Mouse (Mus musculus) liver, embryonic 16.5 days (tissue): Measurements from ENCODE around the gene Plcb3. TPM values are rescaled to one million over a fixed set of nuclear protein-coding genes. Genes with fewer than 3 reads are reported as not detected.
A peak's percentile ranks its signal among the peaks of the same experiment; 100 is the strongest.

Source experiments
- ATAC-seq: fragments of 200-750 bp; cut with Nextera tagmentation; 2 replicates; pipeline ENCODE4 v1.8.0; 2017; ENCODE audit warnings: low read depth, mild to moderate bottlenecking, moderate number of reproducible peaks, moderate library complexity
- H3K27ac ChIP-seq: fragments of 300-500 bp; sonication (generic); 2 replicates; pipeline ENCODE4 v1.5.1; 2014; ENCODE audit warnings: mild to moderate bottlenecking, low read length
- H3K27me3 ChIP-seq: fragments of 300-500 bp; sonication (generic); 2 replicates; pipeline ENCODE4 v1.6.1; 2014; ENCODE audit warnings: low read depth, low read length, mixed read lengths; ENCODE audit not compliant: control insufficient read depth, insufficient read depth
- H3K36me3 ChIP-seq: fragments of 300-500 bp; sonication (generic); 2 replicates; pipeline ENCODE4 v1.6.1; 2014; ENCODE audit warnings: mild to moderate bottlenecking; ENCODE audit not compliant: control insufficient read depth, insufficient read depth
- H3K4me1 ChIP-seq: fragments of 300-500 bp; sonication (generic); 2 replicates; pipeline ENCODE4 v1.6.1; 2014; ENCODE audit warnings: low read depth, low read length, mixed read lengths; ENCODE audit not compliant: control insufficient read depth
- H3K4me2 ChIP-seq: fragments of 300-500 bp; sonication (generic); 2 replicates; pipeline ENCODE4 v1.6.1; 2014; ENCODE audit warnings: low read depth, low read length, mixed read lengths
- H3K4me3 ChIP-seq: fragments of 300-500 bp; sonication (generic); 2 replicates; pipeline ENCODE4 v1.5.1; 2014; ENCODE audit warnings: low read depth, mild to moderate bottlenecking, low read length
- H3K9ac ChIP-seq: fragments of 300-500 bp; sonication (generic); 2 replicates; pipeline ENCODE4 v1.6.1; 2014; ENCODE audit warnings: low read depth, low read length
- H3K9me3 ChIP-seq: fragments of 300-500 bp; sonication (generic); replicated peaks from 2 replicates; pipeline ENCODE4 v1.6.1; 2016; ENCODE audit warnings: low read length; ENCODE audit not compliant: control insufficient read depth
- WGBS: fragments of 180-500 bp; shearing (Covaris S2); extraction: QIAGEN DNeasy Blood & Tissue Kit; methylation state at CpG from one replicate; pipeline ENCODE4 v1.1.7; 2014; ENCODE audit not compliant: insufficient replicate concordance; 5-methylcytosine and 5-hydroxymethylcytosine counted together
- polyA plus RNA-seq: library from polyadenylated mRNA; unstranded; fragments of >200 nt; fragmentation: Nextera tagmentation; extraction: Ambion mirVana; gene quantifications from 2 replicates; pipeline ENCODE4 v1.2.1, GENCODE M21; 2015

Plcb3 gene
- polyA plus RNA-seq, 1 experiment from 2014 or later = 6.6 TPM

DNA sequence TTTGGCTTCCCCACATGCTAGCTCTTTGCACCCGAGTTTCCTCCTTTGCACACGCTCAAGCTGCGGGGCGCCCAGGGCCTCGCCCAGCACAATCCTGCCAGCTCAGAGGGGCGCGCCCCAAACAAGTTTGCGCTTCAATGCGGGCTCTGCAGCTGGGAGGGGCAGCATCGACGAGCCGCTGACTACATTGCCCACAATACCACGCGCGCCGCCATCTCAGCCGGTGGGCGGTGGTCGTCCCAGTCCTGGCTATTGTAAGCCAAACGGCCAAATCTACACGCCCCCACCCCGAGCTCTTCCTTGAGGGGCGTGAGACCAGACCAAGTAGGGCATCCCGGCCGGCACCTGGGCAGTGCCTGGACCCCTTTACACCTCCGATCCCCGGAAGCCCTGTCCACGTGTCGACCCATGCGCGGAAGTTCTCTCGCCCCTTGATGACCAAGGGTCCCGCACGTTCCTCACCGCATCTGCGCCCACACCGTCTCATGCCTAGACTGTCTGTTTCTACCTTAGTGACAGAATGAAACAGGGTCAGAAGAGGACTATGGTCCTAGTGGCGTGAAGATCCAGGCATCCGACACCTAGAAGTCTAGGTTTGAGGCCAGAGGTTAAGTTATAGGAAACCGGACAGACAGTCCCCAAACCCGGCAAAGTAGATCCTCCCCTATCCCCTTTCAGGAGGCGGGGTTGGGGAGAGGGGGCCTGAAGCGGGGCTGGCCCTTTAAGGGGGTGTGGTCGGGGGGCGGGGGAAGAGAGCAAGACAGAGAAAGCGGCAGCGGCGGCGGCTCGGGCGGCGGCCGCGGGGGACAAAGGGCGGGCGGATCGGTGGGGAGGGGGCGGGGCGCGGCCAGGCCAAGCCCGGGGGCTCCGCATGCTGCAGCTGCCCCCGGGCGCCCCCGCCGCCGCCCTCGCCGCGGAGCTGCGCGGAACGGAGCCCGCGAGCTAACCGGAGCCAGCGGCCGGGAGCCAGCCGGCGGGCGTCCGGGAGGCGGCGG lies 1.8 kb downstream of the Plcb3 start, which contains the start of gene Ppp1r14b:
TSS of gene Ppp1r14b (plus strand) at position 758 of the 995 bp plus-strand sequence.
- Histone ChIP-seq H3K27ac (peak within 1 kb of the TSS; percentile 85), H3K9ac (peak within 1 kb of the TSS; percentile 56), H3K27me3 (no peaks in the 10 kb centered on the region), H3K4me1 (peaks cover 64% of the 10 kb centered on the region), H3K4me3 (peak within 1 kb of the TSS; percentile 77), H3K4me2 (peak within 1 kb of the TSS; percentile 99), H3K36me3 (peaks cover 4% of the 10 kb centered on the region), H3K9me3 (no peaks in the 10 kb centered on the region)
- WGBS = under 1% methylated on average over 75 of the region's 84 CpGs
- peak; percentile 63 for ATAC-seq

DNA sequence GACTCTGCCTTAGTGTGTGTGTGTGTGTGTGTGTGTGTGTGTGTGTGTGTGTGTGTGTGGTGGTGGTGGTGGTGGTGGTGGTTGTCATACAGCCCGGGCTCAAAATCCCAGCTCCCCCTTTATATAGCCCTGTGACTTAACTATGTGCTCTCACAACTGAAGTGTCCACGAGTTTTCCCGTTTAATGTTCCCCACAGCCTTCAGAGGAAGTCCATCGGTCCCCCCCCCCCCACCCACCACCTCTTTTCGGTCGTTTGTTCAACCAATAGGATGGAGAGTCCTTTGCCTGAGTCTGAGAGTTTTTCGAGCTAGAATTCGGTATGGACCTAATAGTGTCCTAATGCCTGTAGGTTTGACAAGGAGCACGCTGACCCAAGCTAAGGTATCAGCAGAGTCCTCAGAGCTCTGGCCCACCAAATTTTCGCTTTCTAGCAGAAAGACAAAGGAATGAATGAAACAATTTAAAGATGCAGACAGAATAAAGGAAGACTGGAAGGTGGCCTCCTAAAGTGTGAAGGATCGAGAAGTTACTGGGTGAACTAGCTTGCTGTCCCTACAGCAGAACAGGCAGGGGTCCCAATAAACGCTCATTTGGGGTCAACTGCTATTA lies 2.6 kb downstream of the Plcb3 start:
- peaks cover 64% of the 10 kb centered on the region for H3K4me1 ChIP-seq
- WGBS = 22% methylated on average over 12 of the region's 12 CpGs
- ATAC-seq = no peak

DNA sequence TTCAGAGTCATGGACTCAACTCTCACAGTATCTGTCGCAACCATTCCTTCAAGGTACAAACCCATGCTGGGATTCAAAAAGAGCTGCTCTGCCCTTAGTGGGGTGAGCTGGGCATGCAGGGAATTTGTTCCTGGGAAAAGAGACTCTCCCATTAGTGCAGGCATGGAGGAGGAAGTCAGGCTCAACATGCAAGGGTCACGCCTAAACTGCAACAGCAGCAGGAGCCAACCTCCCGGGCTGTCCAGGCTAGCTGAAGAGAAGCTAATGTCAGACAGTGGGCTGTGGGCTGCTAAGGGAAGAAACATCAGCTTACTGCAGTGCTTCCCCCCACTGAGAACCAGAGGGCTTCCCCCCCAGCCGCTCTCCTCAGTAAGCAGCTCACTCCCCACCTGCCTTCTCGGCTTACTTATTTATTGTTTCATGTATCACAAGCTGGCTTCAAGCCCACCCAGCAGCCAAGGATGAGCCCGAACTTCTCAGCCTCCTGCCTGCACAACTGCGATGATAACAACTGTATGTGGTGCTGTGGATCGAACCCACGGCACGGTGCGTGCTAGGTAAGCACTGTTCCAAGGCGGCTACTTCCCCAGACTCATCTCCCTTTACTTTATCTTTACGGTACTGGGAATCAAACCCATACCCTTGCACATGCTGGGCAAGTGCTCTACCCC lies 3.9 kb downstream of the Plcb3 start:
- no peaks in the 10 kb centered on the region for H3K9me3 ChIP-seq
- ATAC-seq = no peak
- H3K27me3 ChIP-seq = peaks cover 5% of the 10 kb centered on the region
- H3K4me2 ChIP-seq = no peak overlapping the region
- H3K27ac ChIP-seq = no peak overlapping the region
- H3K4me1 ChIP-seq = peaks cover 56% of the 10 kb centered on the region
- no peak overlapping the region for H3K9ac ChIP-seq
- H3K4me3 ChIP-seq = no peak overlapping the region
- no peaks in the 10 kb centered on the region for H3K36me3 ChIP-seq
- WGBS = 77% methylated on average over 13 of the region's 13 CpGs

More for the DNA sequence above, 2.6 kb downstream of the Plcb3 start:
- Histone ChIP-seq H3K9ac (peak overlapping the region; percentile 56; the same call in 1 of the 2 replicates), H3K36me3 (peaks cover 4% of the 10 kb centered on the region), H3K27ac (peak overlapping the region; percentile 14; the same call in 1 of the 2 replicates), H3K4me2 (peak overlapping the region; percentile 99), H3K27me3 (peaks cover 2% of the 10 kb centered on the region), H3K4me3 (peak overlapping the region; percentile 77), H3K9me3 (no peaks in the 10 kb centered on the region)

DNA sequence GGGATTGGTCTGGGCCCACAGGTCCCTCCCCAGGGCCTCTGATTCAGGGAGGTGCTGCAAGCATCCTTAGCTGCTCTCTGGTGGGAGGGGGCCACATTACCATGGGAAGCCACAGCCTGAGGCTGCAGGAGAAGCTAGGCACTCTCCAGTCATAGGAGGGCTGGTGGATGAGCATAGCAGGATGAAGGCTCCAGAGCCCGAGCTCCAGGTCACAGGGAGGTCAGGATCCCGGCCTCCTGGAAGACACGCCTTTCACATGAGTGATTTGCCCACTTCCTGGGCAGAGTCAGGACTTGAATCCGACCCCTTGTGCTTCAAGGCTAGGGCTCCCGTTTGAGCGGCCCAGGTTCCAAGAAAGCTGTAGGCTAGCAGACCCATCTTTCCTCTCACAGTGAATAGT lies 4.6 kb downstream of the Plcb3 start:
- H3K4me2 ChIP-seq = no peak overlapping the region
- H3K27ac ChIP-seq = 0 out of 2 replicates have a peak overlapping the region, but pooled peaks have one; percentile 9
- no peak overlapping the region for H3K4me3 ChIP-seq
- peaks cover 53% of the 10 kb centered on the region for H3K4me1 ChIP-seq
- no peaks in the 10 kb centered on the region for H3K36me3 ChIP-seq
- 57% methylated on average over 6 of the region's 6 CpGs for WGBS
- no peak for ATAC-seq
- no peak overlapping the region for H3K9ac ChIP-seq
- peaks cover 5% of the 10 kb centered on the region for H3K27me3 ChIP-seq
- H3K9me3 ChIP-seq = no peaks in the 10 kb centered on the region

DNA sequence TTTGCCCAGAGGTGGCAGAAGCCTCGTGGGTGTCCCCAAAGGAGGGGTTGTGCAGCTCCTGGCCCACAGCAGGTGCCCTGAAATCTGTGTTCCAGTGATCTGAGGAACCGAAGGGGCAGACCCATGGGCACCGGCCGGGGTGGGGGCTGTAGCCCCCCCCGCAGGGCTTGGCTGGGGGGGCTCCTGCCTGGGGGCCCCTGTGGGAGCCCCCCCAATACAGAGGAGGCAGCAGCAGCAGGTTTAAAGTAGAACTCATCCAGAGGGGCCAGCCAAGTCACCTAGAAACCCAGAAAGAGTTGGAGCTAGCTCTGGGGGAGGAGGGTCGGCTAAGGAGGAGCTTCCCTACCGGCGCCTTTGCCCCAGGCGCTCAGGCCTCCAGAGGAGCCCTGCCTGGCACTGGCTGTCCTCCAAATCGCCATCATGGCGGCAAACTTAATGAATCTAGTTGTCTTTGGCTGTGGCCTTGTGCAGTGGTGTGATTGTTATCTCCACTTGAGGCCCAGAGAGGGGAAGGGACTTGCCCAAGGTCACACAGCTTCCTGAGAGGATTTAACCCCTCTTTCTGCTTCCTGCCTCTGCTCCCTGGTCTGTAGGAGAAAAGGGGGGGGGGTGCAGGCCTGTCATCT lies 5.7 kb downstream of the Plcb3 start:
- H3K4me3 ChIP-seq = peak overlapping the region; percentile 70
- no peak overlapping the region for H3K27ac ChIP-seq
- ATAC-seq = no peak
- WGBS = 27% methylated on average over 11 of the region's 11 CpGs
- H3K9ac ChIP-seq = peak overlapping the region; percentile 42
- H3K9me3 ChIP-seq = no peaks in the 10 kb centered on the region
- peak overlapping the region; percentile 93 for H3K4me2 ChIP-seq
- peaks cover 42% of the 10 kb centered on the region for H3K4me1 ChIP-seq
- H3K36me3 ChIP-seq = no peaks in the 10 kb centered on the region
- peaks cover 5% of the 10 kb centered on the region for H3K27me3 ChIP-seq

DNA sequence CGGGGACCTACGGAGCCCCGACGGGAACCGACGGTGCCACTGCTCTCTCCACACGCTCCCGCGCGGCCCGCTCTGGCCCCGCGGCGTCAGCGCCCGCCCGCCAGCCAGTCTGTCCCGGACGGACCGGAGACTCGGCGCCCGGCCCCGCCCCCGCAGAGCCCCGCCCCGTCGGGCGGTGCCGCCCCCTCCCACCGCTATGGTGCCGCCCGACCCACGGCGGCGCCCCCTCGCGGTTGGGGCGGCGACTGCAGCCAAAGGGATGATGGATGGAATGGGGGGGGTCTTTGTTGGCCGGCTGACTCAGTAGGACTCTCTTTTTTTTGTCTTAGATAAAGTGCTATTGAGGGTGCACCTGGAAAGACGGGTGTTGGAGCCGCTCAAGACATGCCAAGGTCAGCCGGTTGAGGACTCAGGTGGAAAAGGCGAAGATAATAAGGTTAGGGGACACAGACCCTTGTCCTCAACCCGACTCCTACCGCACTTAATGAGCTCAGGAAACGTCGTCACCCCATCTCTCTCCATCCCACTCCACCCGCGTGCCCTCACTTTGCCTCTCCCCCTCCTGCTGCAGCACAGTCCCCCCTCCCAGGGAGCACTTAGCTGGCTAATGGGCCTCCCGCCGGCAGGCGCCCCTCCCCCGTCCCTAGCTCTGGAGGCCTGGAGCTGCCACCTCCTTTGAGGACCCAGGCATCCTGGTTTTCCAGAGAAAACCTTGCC lies 6.4 kb downstream of the Plcb3 start:
- H3K27ac ChIP-seq = no peak overlapping the region
- ATAC-seq = peak; percentile 81
- H3K27me3 ChIP-seq = peaks cover 5% of the 10 kb centered on the region
- WGBS = 1% methylated on average over 55 of the region's 55 CpGs
- peak overlapping the region; percentile 93 for H3K4me2 ChIP-seq
- peak overlapping the region; percentile 70 for H3K4me3 ChIP-seq
- H3K9me3 ChIP-seq = no peaks in the 10 kb centered on the region
- H3K4me1 ChIP-seq = peaks cover 41% of the 10 kb centered on the region
- H3K9ac ChIP-seq = peak overlapping the region; percentile 78
- H3K36me3 ChIP-seq = 0 out of 2 replicates have a peak, but pooled peaks cover 2% of the 10 kb centered on the region

DNA sequence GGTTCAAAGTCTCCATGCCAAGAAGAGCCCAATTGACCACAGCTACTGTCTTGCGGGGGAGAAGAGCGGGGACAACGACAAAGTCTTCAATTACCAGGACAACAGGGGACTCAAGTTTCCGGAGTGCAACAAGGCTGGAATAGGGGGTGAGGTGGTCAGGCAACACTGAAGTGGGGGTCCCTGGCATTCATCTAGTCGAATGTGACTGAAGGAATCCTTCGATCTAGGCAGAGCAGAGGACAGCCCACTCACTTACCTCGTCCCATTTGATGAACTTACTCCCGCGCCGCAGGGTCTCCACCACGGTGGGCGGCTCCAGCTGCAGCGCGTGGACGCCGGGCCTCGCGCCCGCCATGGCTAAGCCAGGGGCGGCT lies 7.0 kb downstream of the Plcb3 start:
- H3K27me3 ChIP-seq = peaks cover 5% of the 10 kb centered on the region
- under 1% methylated on average over 20 of the region's 20 CpGs for WGBS
- 0 out of 2 replicates have a peak, but pooled peaks cover 2% of the 10 kb centered on the region for H3K36me3 ChIP-seq
- peak overlapping the region; percentile 93 for H3K4me2 ChIP-seq
- peak overlapping the region; percentile 70 for H3K4me3 ChIP-seq
- no peak overlapping the region for H3K27ac ChIP-seq
- peak overlapping the region; percentile 78 for H3K9ac ChIP-seq
- no peak; the same call in 1 of the 2 replicates for ATAC-seq
- H3K4me1 ChIP-seq = peaks cover 36% of the 10 kb centered on the region
- no peaks in the 10 kb centered on the region for H3K9me3 ChIP-seq
